ENCODE assay signal across 27 mouse cellular contexts in genomic region chr11:116706363-116706762, GRCm38 (mm10). TPM values are rescaled to one million over a fixed set of nuclear protein-coding genes. Genes with fewer than 3 reads are reported as not detected.
A peak's percentile ranks its signal among the peaks of the same experiment; 100 is the strongest.
DNase-seq lines count a peak whose midpoint lies in the region; ATAC-seq and TF ChIP-seq lines count a peak whose summit lies in the region.
"Had no signal": no experiment of that assay in that cellular context is flagged by ENCODE, and none has a peak within 500 bp of the region (broad histone marks: within the 10 kb centered on the region; RNA-seq: fewer than 3 reads in every experiment).

No protein-coding gene starts in this region.

- DNase-seq in forebrain, embryonic 11.5 days (ENCODE audit: low spot score) = peak; percentile 26
- DNase-seq in R1 (ENCODE audit: low read depth, low spot score) = peak; percentile 71
- DNase-seq in embryo, embryonic 9.5 days (ENCODE audit: extremely low spot score) = no peak
- no peak for DNase-seq in midbrain, embryonic 14.5 days
- DNase-seq: adrenal gland, adult 2 months; adrenal gland, postnatal 14 days; cerebellum, adult 11-12 months; cerebellum, adult 8-10 months; cerebellum, postnatal 10 days; cerebellum, postnatal 36 days; gastrocnemius, postnatal 14 days; heart, adult 18-20 months; heart, postnatal 10 days; heart, postnatal 36 days; kidney, adult 11 months had no signal

- H3K9me3 ChIP-seq in forebrain, embryonic 11.5 days (ENCODE audit: control insufficient read depth, low read length) = no peaks in the 10 kb centered on the region
- H3K9me3 ChIP-seq in forebrain, embryonic 13.5 days (replicated peaks) = no peaks in the 10 kb centered on the region
- peaks cover 1% of the 10 kb centered on the region for H3K9me3 ChIP-seq in E14TG2a.4 (ENCODE audit: low read length)
- H3K9me3 ChIP-seq in midbrain, embryonic 14.5 days (ENCODE audit: control insufficient read depth, low read length) = no peaks in the 10 kb centered on the region
- H3K9me3 ChIP-seq: embryonic facial prominence, embryonic 12.5 days; embryonic facial prominence, embryonic 15.5 days; forebrain, embryonic 12.5 days; heart, embryonic 15.5 days; hindbrain, embryonic 10.5 days; hindbrain, embryonic 13.5 days; intestine, embryonic 15.5 days had no signal

- no peak overlapping the region for H3K27ac ChIP-seq in forebrain, embryonic 11.5 days (ENCODE audit: low read depth, low read length)
- no peak overlapping the region for H3K27ac ChIP-seq in forebrain, embryonic 13.5 days
- H3K27ac ChIP-seq in midbrain, embryonic 14.5 days (replicated peaks; ENCODE audit: low read depth, low read length) = no peak overlapping the region
- H3K27ac ChIP-seq: embryonic facial prominence, embryonic 12.5 days; embryonic facial prominence, embryonic 15.5 days; forebrain, embryonic 12.5 days; heart, embryonic 15.5 days; hindbrain, embryonic 10.5 days; hindbrain, embryonic 13.5 days; intestine, embryonic 15.5 days had no signal

- 69% methylated on average over 7 of the region's 7 CpGs for WGBS in forebrain, embryonic 11.5 days
- 59% methylated on average over 7 of the region's 7 CpGs for WGBS in forebrain, embryonic 13.5 days
- 62% methylated on average over 7 of the region's 7 CpGs for WGBS in midbrain, embryonic 14.5 days

- no peak for ATAC-seq in forebrain, embryonic 11.5 days (replicated peaks; ENCODE audit: low FRiP score)
- no peak for ATAC-seq in forebrain, embryonic 13.5 days
- ATAC-seq in midbrain, embryonic 14.5 days (ENCODE audit: low FRiP score, low TSS enrichment) = no peak
- ATAC-seq: forebrain, embryonic 16.5 days; hindbrain, embryonic 16.5 days; intestine, embryonic 15.5 days had no signal

- no peak for TF ChIP-seq CTCF in E14TG2a.4 (conservative IDR thresholded peaks at IDR 0.05; ENCODE audit: low read length)

- H3K27me3 ChIP-seq in forebrain, embryonic 11.5 days (ENCODE audit: control insufficient read depth, insufficient read depth, low read length) = no peaks in the 10 kb centered on the region
- no peaks in the 10 kb centered on the region for H3K27me3 ChIP-seq in forebrain, embryonic 13.5 days
- no peaks in the 10 kb centered on the region for H3K27me3 ChIP-seq in E14TG2a.4 (ENCODE audit: insufficient read depth, low read length)
- no peaks in the 10 kb centered on the region for H3K27me3 ChIP-seq in midbrain, embryonic 14.5 days (ENCODE audit: control insufficient read depth, insufficient read depth, low read length)
- H3K27me3 ChIP-seq: embryonic facial prominence, embryonic 12.5 days; embryonic facial prominence, embryonic 15.5 days; forebrain, embryonic 12.5 days; heart, embryonic 12.5 days; heart, embryonic 15.5 days; hindbrain, embryonic 13.5 days; intestine, embryonic 15.5 days had no signal

- no peaks in the 10 kb centered on the region for H3K36me3 ChIP-seq in forebrain, embryonic 11.5 days (ENCODE audit: control insufficient read depth, insufficient read depth, low read length)
- no peaks in the 10 kb centered on the region for H3K36me3 ChIP-seq in forebrain, embryonic 13.5 days (ENCODE audit: poor library complexity, severe bottlenecking)
- no peaks in the 10 kb centered on the region for H3K36me3 ChIP-seq in E14TG2a.4 (ENCODE audit: insufficient read depth, low read length)
- H3K36me3 ChIP-seq in midbrain, embryonic 14.5 days (ENCODE audit: control insufficient read depth, insufficient read depth, low read length) = no peaks in the 10 kb centered on the region
- H3K36me3 ChIP-seq: embryonic facial prominence, embryonic 12.5 days; embryonic facial prominence, embryonic 15.5 days; forebrain, embryonic 12.5 days; heart, embryonic 12.5 days; heart, embryonic 15.5 days; hindbrain, embryonic 10.5 days; hindbrain, embryonic 13.5 days; intestine, embryonic 15.5 days had no signal

- no peak overlapping the region for H3K9ac ChIP-seq in forebrain, embryonic 11.5 days (ENCODE audit: low read length)
- H3K9ac ChIP-seq in forebrain, embryonic 13.5 days = no peak overlapping the region
- no peak overlapping the region for H3K9ac ChIP-seq in midbrain, embryonic 14.5 days (replicated peaks; ENCODE audit: low read length)
- H3K9ac ChIP-seq: embryonic facial prominence, embryonic 12.5 days; embryonic facial prominence, embryonic 15.5 days; forebrain, embryonic 12.5 days; heart, embryonic 12.5 days; heart, embryonic 15.5 days; hindbrain, embryonic 13.5 days; intestine, embryonic 15.5 days had no signal

- H3K4me2 ChIP-seq in forebrain, embryonic 11.5 days (ENCODE audit: low read depth, low read length, severe bottlenecking) = no peak overlapping the region
- no peak overlapping the region for H3K4me2 ChIP-seq in forebrain, embryonic 13.5 days
- H3K4me2 ChIP-seq in midbrain, embryonic 14.5 days (ENCODE audit: low read length) = no peak overlapping the region
- H3K4me2 ChIP-seq: embryonic facial prominence, embryonic 12.5 days; embryonic facial prominence, embryonic 15.5 days; forebrain, embryonic 12.5 days; heart, embryonic 12.5 days; heart, embryonic 15.5 days; hindbrain, embryonic 13.5 days; intestine, embryonic 15.5 days had no signal

- H3K4me1 ChIP-seq in forebrain, embryonic 11.5 days (replicated peaks; ENCODE audit: control insufficient read depth, insufficient read depth, low read length) = no peaks in the 10 kb centered on the region
- peaks cover 9% of the 10 kb centered on the region for H3K4me1 ChIP-seq in forebrain, embryonic 13.5 days
- peaks cover 55% of the 10 kb centered on the region for H3K4me1 ChIP-seq in E14TG2a.4 (replicated peaks; ENCODE audit: low read depth, low read length)
- H3K4me1 ChIP-seq in midbrain, embryonic 14.5 days (ENCODE audit: control insufficient read depth, insufficient read depth, low read length) = no peaks in the 10 kb centered on the region
- H3K4me1 ChIP-seq: embryonic facial prominence, embryonic 12.5 days; embryonic facial prominence, embryonic 15.5 days; hindbrain, embryonic 10.5 days; intestine, embryonic 15.5 days had no signal

- H3K4me3 ChIP-seq in forebrain, embryonic 11.5 days (ENCODE audit: low read depth, low read length) = no peak overlapping the region
- no peak overlapping the region for H3K4me3 ChIP-seq in forebrain, embryonic 13.5 days
- H3K4me3 ChIP-seq in E14TG2a.4 (replicated peaks; ENCODE audit: low read length) = peak overlapping the region; percentile 33; the same call in 1 of the 2 replicates
- no peak overlapping the region for H3K4me3 ChIP-seq in midbrain, embryonic 14.5 days (replicated peaks; ENCODE audit: low read depth, low read length)
- H3K4me3 ChIP-seq: embryonic facial prominence, embryonic 12.5 days; embryonic facial prominence, embryonic 15.5 days; forebrain, embryonic 12.5 days; heart, embryonic 12.5 days; heart, embryonic 15.5 days; hindbrain, embryonic 10.5 days; hindbrain, embryonic 13.5 days; intestine, embryonic 15.5 days had no signal

RNA-seq across cellular contexts. Expression of gene Cygb, which starts 52.2 kb away (rescaled TPM):
- 1.7 TPM in 2 replicates for polyA plus RNA-seq in forebrain, embryonic 11.5 days (2014; fragmentation: Nextera tagmentation; extraction: Ambion mirVana)
- polyA plus RNA-seq in forebrain, embryonic 13.5 days (2015; fragmentation: Nextera tagmentation; extraction: Ambion mirVana) = 8.8 and 9.3 TPM in 2 replicates
- 19.1 and 24.0 TPM in 2 replicates for polyA plus RNA-seq in midbrain, embryonic 14.5 days (2014; fragmentation: Nextera tagmentation; extraction: Ambion mirVana)

RNA-seq across cellular contexts. Expression of gene Prcd, which starts 53.0 kb away (rescaled TPM):
- 0.23 and 0.67 TPM in 2 replicates for polyA plus RNA-seq in forebrain, embryonic 11.5 days (2014; fragmentation: Nextera tagmentation; extraction: Ambion mirVana)
- 0.79 and 0.80 TPM in 2 replicates for polyA plus RNA-seq in forebrain, embryonic 13.5 days (2015; fragmentation: Nextera tagmentation; extraction: Ambion mirVana)
- 1.6 and 3.3 TPM in 2 replicates for polyA plus RNA-seq in midbrain, embryonic 14.5 days (2014; fragmentation: Nextera tagmentation; extraction: Ambion mirVana)
- polyA plus RNA-seq: heart, embryonic 12.5 days had no signal

Comparison
In these comparisons a context has a peak if more than half of its experiments do, and no peak if none do; other contexts are left out.
1. DNase-seq: peak in forebrain, embryonic 11.5 days (single experiment) and R1 (single experiment); none in embryo, embryonic 9.5 days (single experiment) and midbrain, embryonic 14.5 days (single experiment).